Mouse (Mus musculus): ENCODE results near the gene Prn.

DNA sequence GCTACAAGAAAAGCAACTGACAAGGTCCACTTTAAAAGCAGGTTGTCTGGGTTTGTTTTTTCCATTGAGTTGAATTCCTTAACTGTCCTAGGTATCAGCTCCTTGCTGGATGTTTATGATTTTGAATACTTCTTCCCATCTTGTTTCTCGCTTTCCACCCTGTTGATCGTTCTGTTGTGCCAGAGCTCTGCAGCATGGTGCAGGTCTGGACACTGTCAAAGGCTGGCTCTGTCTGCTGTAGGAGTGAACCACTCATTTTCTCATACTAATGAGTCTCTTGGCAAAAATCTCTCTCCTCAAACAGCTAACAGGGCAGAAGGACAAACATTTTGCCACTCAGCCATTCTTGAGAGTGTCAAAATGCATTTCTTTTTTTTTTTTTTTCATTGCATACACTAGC is 14.7 kb upstream of the Prn start:
- no peak for TF ChIP-seq CTCF (IDR thresholded peaks at IDR 0.05; ENCODE audit: borderline replicate concordance, control insufficient read depth, extremely low read depth, insufficient read depth, low read length, poor library complexity)
- TF ChIP-seq POLR2A (IDR thresholded peaks at IDR 0.05; ENCODE audit: control insufficient read depth, extremely low read depth, insufficient read depth, low read length, poor library complexity), result no peak

Measured in thymus, adult 2 months (tissue).